Mouse (Mus musculus): ENCODE data around the gene Olfr287. TPM values are rescaled to one million over a fixed set of nuclear protein-coding genes. Genes with fewer than 3 reads are reported as not detected.

Gene Olfr287
- total and polyA plus RNA-seq, 2 experiments: not detected

DNA sequence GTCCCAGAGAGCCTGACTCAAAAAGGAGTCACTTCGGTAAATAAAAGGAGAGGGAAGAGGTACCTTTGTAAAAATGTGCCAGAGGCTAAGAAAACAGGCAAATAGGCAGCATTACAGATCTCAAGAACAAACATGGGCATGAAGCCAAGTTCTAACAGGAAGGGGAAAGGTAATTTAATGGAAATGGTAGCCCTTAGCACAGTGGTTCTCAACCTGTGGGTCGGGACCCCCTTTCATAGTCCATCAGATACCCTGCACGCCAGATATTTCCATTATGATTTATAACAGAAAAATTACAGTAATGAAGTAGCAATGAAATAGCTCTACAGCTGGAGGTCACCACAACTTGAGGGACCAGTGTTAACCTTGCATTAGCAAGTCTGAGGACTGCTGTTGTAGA is 43.5 kb downstream of the Olfr287 start:
- no peak for DNase-seq (ENCODE audit: extremely low read depth, low read depth, low spot score)
- no peak for TF ChIP-seq POLR2A (IDR thresholded peaks at IDR 0.05; ENCODE audit: extremely low read depth, insufficient read depth, low read length)
- TF ChIP-seq CTCF (IDR thresholded peaks at IDR 0.05; ENCODE audit: low read depth, low read length): no peak
- no peaks in the 10 kb centered on the region for H3K79me2 ChIP-seq (ENCODE audit: control insufficient read depth, insufficient read depth, low read length)
- H3K4me1 ChIP-seq (ENCODE audit: control insufficient read depth, insufficient read depth, low read length): no peaks in the 10 kb centered on the region; the same call in 1 of the 2 replicates
- no peak overlapping the region for H3K27ac ChIP-seq (replicated peaks; ENCODE audit: insufficient read depth, low read depth, low read length)
- no peak overlapping the region for H3K9ac ChIP-seq (ENCODE audit: low read depth, low read length)
- no peaks in the 10 kb centered on the region for H3K36me3 ChIP-seq (ENCODE audit: control insufficient read depth, insufficient read depth, low read length)
- 47% methylated on average over 3 of the region's 3 CpGs for WGBS
- H3K27me3 ChIP-seq (ENCODE audit: control insufficient read depth, insufficient read depth, low read length): no peaks in the 10 kb centered on the region; the same call in 1 of the 2 replicates
- H3K4me3 ChIP-seq (ENCODE audit: insufficient read depth, low read depth, low read length): no peak overlapping the region

DNA sequence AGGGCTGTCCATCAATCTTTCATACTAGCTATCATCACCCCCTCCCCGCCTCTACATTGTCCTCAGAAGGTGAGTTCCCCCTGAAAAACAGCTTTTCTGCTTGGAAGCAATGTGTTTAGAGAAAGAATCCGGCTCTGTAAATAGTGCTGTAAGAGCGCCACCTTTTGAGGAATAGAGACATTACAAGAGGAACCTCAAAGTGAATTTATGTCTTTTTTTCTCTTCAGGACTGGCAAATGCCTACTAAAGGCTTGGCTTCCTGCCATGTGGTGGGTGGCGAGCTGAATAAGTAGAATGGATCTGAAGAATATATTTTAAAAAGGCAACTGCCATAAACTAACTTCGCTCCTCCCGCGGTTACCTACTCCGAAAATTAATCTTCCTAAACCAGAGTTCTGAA is 47.0 kb downstream of the Olfr287 start:
- DNase-seq (ENCODE audit: extremely low read depth, low read depth, low spot score): peak; percentile 10
- 40% methylated on average over 8 of the region's 8 CpGs for WGBS
- Histone ChIP-seq H3K9ac (ENCODE audit: low read depth, low read length) (no peak overlapping the region), H3K4me3 (ENCODE audit: insufficient read depth, low read depth, low read length) (no peak overlapping the region), H3K27ac (replicated peaks; ENCODE audit: insufficient read depth, low read depth, low read length) (no peak overlapping the region), H3K36me3 (ENCODE audit: control insufficient read depth, insufficient read depth, low read length) (no peaks in the 10 kb centered on the region), H3K79me2 (ENCODE audit: control insufficient read depth, insufficient read depth, low read length) (no peaks in the 10 kb centered on the region), H3K27me3 (ENCODE audit: control insufficient read depth, insufficient read depth, low read length) (peaks cover 2% of the 10 kb centered on the region; the same call in 1 of the 2 replicates), H3K4me1 (ENCODE audit: control insufficient read depth, insufficient read depth, low read length) (no peaks in the 10 kb centered on the region)
- TF ChIP-seq CTCF (IDR thresholded peaks at IDR 0.05; ENCODE audit: low read depth, low read length): 0 out of 2 replicates have a peak, but pooled peaks have one; percentile 0
- TF ChIP-seq POLR2A (IDR thresholded peaks at IDR 0.05; ENCODE audit: extremely low read depth, insufficient read depth, low read length): no peak

DNA sequence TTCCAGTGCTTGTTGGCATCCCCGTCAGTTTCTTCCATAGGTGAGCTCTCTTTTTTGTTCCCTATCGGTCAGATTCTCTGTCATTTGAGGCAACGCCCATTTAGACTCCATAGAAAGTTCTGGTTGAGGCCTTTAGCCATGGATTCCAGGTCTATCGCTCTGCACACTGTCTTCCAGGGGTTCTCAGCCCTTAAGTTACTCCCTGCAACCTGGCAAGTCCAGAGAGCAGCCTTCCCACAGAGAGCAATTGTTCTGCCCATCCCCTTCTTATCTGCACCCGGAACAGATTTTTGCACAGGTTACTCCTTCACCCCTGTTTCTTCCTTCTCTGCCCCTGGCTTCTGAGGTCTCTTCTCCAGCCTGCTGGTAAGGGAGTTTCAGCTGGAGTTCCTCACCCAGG is 48.7 kb downstream of the Olfr287 start:
- WGBS: 66% methylated on average over 5 of the region's 5 CpGs
- Histone ChIP-seq H3K27ac (replicated peaks; ENCODE audit: insufficient read depth, low read depth, low read length) (no peak overlapping the region), H3K79me2 (ENCODE audit: control insufficient read depth, insufficient read depth, low read length) (no peaks in the 10 kb centered on the region), H3K27me3 (ENCODE audit: control insufficient read depth, insufficient read depth, low read length) (peaks cover 14% of the 10 kb centered on the region), H3K36me3 (ENCODE audit: control insufficient read depth, insufficient read depth, low read length) (no peaks in the 10 kb centered on the region), H3K9ac (ENCODE audit: low read depth, low read length) (no peak overlapping the region), H3K4me1 (ENCODE audit: control insufficient read depth, insufficient read depth, low read length) (no peaks in the 10 kb centered on the region), H3K4me3 (ENCODE audit: insufficient read depth, low read depth, low read length) (no peak overlapping the region)
- no peak for DNase-seq (ENCODE audit: extremely low read depth, low read depth, low spot score)
- no peak for TF ChIP-seq POLR2A (IDR thresholded peaks at IDR 0.05; ENCODE audit: extremely low read depth, insufficient read depth, low read length)
- TF ChIP-seq CTCF (IDR thresholded peaks at IDR 0.05; ENCODE audit: low read depth, low read length): no peak

DNA sequence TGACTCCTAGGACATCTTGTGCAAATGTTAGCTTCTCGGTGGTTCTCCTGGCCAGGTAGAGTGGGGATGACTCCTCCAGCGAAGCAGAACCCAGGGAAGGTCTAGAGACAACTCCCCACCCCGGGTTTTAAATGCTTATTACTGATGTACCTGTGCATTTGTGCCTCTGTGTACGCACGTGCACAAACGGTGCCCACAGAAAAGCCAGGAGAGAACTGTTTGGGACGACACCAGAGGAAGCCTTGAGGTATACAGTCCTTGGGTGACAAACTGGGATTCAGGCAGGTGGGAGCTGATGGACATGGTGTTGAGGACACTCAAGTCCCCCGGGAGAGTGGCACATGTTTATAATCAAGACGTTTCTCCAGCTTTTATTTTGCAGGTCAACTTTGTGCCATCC is 49.9 kb downstream of the Olfr287 start:
- TF ChIP-seq CTCF (IDR thresholded peaks at IDR 0.05; ENCODE audit: low read depth, low read length) (no peak), POLR2A (IDR thresholded peaks at IDR 0.05; ENCODE audit: extremely low read depth, insufficient read depth, low read length) (no peak)
- Histone ChIP-seq H3K36me3 (ENCODE audit: control insufficient read depth, insufficient read depth, low read length) (no peaks in the 10 kb centered on the region), H3K4me1 (ENCODE audit: control insufficient read depth, insufficient read depth, low read length) (no peaks in the 10 kb centered on the region), H3K4me3 (ENCODE audit: insufficient read depth, low read depth, low read length) (no peak overlapping the region), H3K27ac (replicated peaks; ENCODE audit: insufficient read depth, low read depth, low read length) (no peak overlapping the region), H3K9ac (ENCODE audit: low read depth, low read length) (no peak overlapping the region), H3K79me2 (ENCODE audit: control insufficient read depth, insufficient read depth, low read length) (no peaks in the 10 kb centered on the region), H3K27me3 (ENCODE audit: control insufficient read depth, insufficient read depth, low read length) (peaks cover 16% of the 10 kb centered on the region)
- WGBS: 62% methylated on average over 9 of the region's 9 CpGs
- DNase-seq (ENCODE audit: extremely low read depth, low read depth, low spot score): no peak

DNA sequence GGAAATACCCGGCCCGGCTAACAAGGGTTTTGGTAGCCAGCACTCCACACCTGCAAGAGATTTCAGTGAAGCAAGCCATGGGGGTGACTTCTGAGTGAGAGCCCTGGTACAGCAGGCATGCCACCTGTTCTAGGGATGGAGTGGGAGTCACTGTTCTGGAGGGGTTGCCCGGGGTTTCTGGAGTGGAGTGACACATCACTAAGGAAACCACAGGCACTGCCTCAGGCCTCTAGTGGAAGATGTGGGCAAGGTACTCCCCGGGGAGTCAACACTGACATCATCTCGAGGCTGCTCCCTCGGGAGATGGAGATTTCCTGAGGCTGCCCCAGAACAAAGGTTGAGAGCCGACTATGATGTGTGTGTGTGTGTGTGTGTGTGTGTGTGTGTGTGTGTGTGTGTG is 50.5 kb downstream of the Olfr287 start:
- DNase-seq (ENCODE audit: extremely low read depth, low read depth, low spot score): no peak
- H3K27me3 ChIP-seq (ENCODE audit: control insufficient read depth, insufficient read depth, low read length): peaks cover 18% of the 10 kb centered on the region

DNA sequence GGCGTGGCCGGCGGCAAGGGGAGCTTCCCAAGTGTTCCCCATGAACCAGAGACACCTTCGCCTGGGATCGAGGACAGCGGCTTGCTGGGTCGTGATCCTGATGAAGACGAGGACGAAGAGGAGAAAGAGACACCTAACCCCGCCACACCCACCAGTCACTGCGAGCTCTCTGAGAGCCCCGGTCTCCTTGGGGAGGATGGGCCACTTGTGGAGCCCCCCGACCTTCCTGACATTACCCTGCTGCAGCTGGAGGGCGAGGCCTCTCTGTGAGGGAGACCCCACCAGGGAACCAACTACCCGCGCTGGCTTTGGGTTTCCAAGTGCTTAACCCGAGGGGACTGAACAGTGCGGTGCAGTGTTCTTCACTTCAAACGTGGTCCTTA is 52.2 kb downstream of the Olfr287 start:
- no peaks in the 10 kb centered on the region for H3K36me3 ChIP-seq (ENCODE audit: control insufficient read depth, insufficient read depth, low read length)
- H3K27ac ChIP-seq (replicated peaks; ENCODE audit: insufficient read depth, low read depth, low read length): no peak overlapping the region
- peaks cover 19% of the 10 kb centered on the region for H3K27me3 ChIP-seq (ENCODE audit: control insufficient read depth, insufficient read depth, low read length)
- no peak for DNase-seq (ENCODE audit: extremely low read depth, low read depth, low spot score)
- H3K9ac ChIP-seq (ENCODE audit: low read depth, low read length): no peak overlapping the region
- no peak overlapping the region for H3K4me3 ChIP-seq (ENCODE audit: insufficient read depth, low read depth, low read length)
- H3K4me1 ChIP-seq (ENCODE audit: control insufficient read depth, insufficient read depth, low read length): no peaks in the 10 kb centered on the region
- whole genome bisulfite sequencing: 10% methylated on average over 19 of the region's 19 CpGs
- no peak for TF ChIP-seq POLR2A (IDR thresholded peaks at IDR 0.05; ENCODE audit: extremely low read depth, insufficient read depth, low read length)
- no peak for TF ChIP-seq CTCF (IDR thresholded peaks at IDR 0.05; ENCODE audit: low read depth, low read length)
- H3K79me2 ChIP-seq (ENCODE audit: control insufficient read depth, insufficient read depth, low read length): no peaks in the 10 kb centered on the region

More for the DNA sequence above, 50.5 kb downstream of the Olfr287 start:
- H3K79me2 ChIP-seq (ENCODE audit: control insufficient read depth, insufficient read depth, low read length): no peaks in the 10 kb centered on the region
- H3K36me3 ChIP-seq (ENCODE audit: control insufficient read depth, insufficient read depth, low read length): no peaks in the 10 kb centered on the region
- no peak overlapping the region for H3K9ac ChIP-seq (ENCODE audit: low read depth, low read length)
- no peak for TF ChIP-seq POLR2A (IDR thresholded peaks at IDR 0.05; ENCODE audit: extremely low read depth, insufficient read depth, low read length)
- no peak for TF ChIP-seq CTCF (IDR thresholded peaks at IDR 0.05; ENCODE audit: low read depth, low read length)
- H3K4me3 ChIP-seq (ENCODE audit: insufficient read depth, low read depth, low read length): no peak overlapping the region
- H3K27ac ChIP-seq (replicated peaks; ENCODE audit: insufficient read depth, low read depth, low read length): no peak overlapping the region
- WGBS: 28% methylated on average over 7 of the region's 7 CpGs
- no peaks in the 10 kb centered on the region for H3K4me1 ChIP-seq (ENCODE audit: control insufficient read depth, insufficient read depth, low read length)

All from liver, adult 2 months (tissue).